In the genomic region with DNA sequence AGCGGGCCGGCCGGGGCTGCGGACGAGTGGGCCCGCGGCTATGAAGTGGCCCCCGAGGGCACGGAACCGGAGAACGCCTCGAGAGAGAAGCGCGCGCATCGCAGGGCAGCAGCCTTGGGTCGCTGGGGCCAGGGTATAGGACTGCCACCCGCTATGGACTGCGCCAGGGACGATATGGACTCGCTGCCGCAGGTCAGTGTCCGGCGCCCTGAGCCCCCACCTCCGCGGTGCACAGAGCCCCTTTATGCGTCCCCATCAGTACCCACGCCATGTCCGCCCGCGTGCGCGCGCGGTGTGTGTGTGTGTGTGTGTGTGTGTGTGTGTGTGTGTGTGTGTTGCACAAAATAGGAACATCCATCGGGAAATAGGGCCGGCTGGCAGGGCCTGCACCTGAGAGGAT, we compare ENCODE assay signal across 9 mouse cellular contexts. TPM values are rescaled to one million over a fixed set of nuclear protein-coding genes. Genes with fewer than 3 reads are reported as not detected.
A peak's percentile ranks its signal among the peaks of the same experiment; 100 is the strongest.
DNase-seq lines count a peak whose midpoint lies in the region; ATAC-seq and TF ChIP-seq lines count a peak whose summit lies in the region.
"Had no signal": no experiment of that assay in that cellular context is flagged by ENCODE, and none has a peak within 500 bp of the region (broad histone marks: within the 10 kb centered on the region; RNA-seq: fewer than 3 reads in every experiment).

No protein-coding gene starts in this region.

- 0 out of 2 replicates have a peak overlapping the region, but pooled peaks have one; percentile 8 for H3K9ac ChIP-seq in heart, embryonic 14.5 days (ENCODE audit: low read length)
- H3K9ac ChIP-seq in liver, embryonic 14.5 days (replicated peaks), result no peak overlapping the region
- H3K9ac ChIP-seq in stomach, postnatal 0 days (ENCODE audit: low read length), result no peak overlapping the region

- DNase-seq in heart, postnatal 14 days, result no peak
- DNase-seq in brain, adult 2 months (ENCODE audit: low read depth, low spot score), result peak; percentile 46
- DNase-seq in hindbrain, embryonic 10.5 days (ENCODE audit: low spot score), result peak; percentile 49
- DNase-seq in liver, embryonic 14.5 days (ENCODE audit: low read depth in 3 of 3, low spot score in 3 of 3), result no peak
- peak; percentile 15 for DNase-seq in stomach, postnatal 0 days (ENCODE audit: low spot score)
- DNase-seq in gastrocnemius, adult 18-20 months (ENCODE audit: low spot score), result no peak
- no peak for DNase-seq in spleen, adult 18-20 months

- H3K36me3 ChIP-seq in heart, embryonic 14.5 days (ENCODE audit: control insufficient read depth, insufficient read depth, low read length), result no peaks in the 10 kb centered on the region
- H3K36me3 ChIP-seq in hindbrain, embryonic 10.5 days, result no peaks in the 10 kb centered on the region
- no peaks in the 10 kb centered on the region for H3K36me3 ChIP-seq in liver, embryonic 14.5 days (replicated peaks; ENCODE audit: control insufficient read depth, insufficient read depth, low read depth)
- H3K36me3 ChIP-seq in stomach, postnatal 0 days (ENCODE audit: control insufficient read depth, insufficient read depth, low read length), result no peaks in the 10 kb centered on the region

- TF ChIP-seq EP300 in liver, embryonic 14.5 days (IDR thresholded peaks at IDR 0.05; ENCODE audit: low read depth), result no peak
- no peak for TF ChIP-seq EP300 in stomach, postnatal 0 days (optimal IDR thresholded peaks at IDR 0.05)

- H3K4me1 ChIP-seq in heart, embryonic 14.5 days (ENCODE audit: control insufficient read depth in 2 of 2, insufficient read depth in 2 of 2, low read length in 2 of 2), result peaks cover 0 to 8% of the 10 kb centered on the region in 2 experiments; a peak in 1 of 4 replicates
- peaks cover 17% of the 10 kb centered on the region for H3K4me1 ChIP-seq in hindbrain, embryonic 10.5 days (replicated peaks)
- no peaks in the 10 kb centered on the region for H3K4me1 ChIP-seq in liver, embryonic 14.5 days (replicated peaks; ENCODE audit: control insufficient read depth in 2 of 2, insufficient read depth in 2 of 2, low read length in 1 of 2)
- no peaks in the 10 kb centered on the region for H3K4me1 ChIP-seq in stomach, postnatal 0 days (replicated peaks; ENCODE audit: control insufficient read depth, insufficient read depth)

- WGBS in heart, embryonic 14.5 days, result 2% methylated on average over 27 of the region's 37 CpGs
- WGBS in hindbrain, embryonic 10.5 days, result under 1% methylated on average over 37 of the region's 37 CpGs
- WGBS in liver, embryonic 14.5 days (ENCODE audit: insufficient replicate concordance), result 6% methylated on average over 36 of the region's 37 CpGs
- WGBS in stomach, postnatal 0 days, result 4% methylated on average over 30 of the region's 37 CpGs

- no peaks in the 10 kb centered on the region for H3K9me3 ChIP-seq in heart, embryonic 14.5 days (ENCODE audit: control insufficient read depth, low read length)
- no peaks in the 10 kb centered on the region for H3K9me3 ChIP-seq in hindbrain, embryonic 10.5 days
- no peaks in the 10 kb centered on the region for H3K9me3 ChIP-seq in liver, embryonic 14.5 days (ENCODE audit: control insufficient read depth, low read length)
- no peaks in the 10 kb centered on the region for H3K9me3 ChIP-seq in stomach, postnatal 0 days (ENCODE audit: control insufficient read depth, low read length)

- peak; percentile 46; the same call in 1 of the 2 replicates for ATAC-seq in heart, embryonic 14.5 days (ENCODE audit: insufficient number of reproducible peaks, insufficient read depth, low FRiP score, low read depth)
- ATAC-seq in liver, embryonic 14.5 days (ENCODE audit: insufficient read depth), result no peak
- peak; percentile 40; the same call in 1 of the 2 replicates for ATAC-seq in stomach, postnatal 0 days (ENCODE audit: low FRiP score, low TSS enrichment)

- H3K4me2 ChIP-seq in heart, embryonic 14.5 days (ENCODE audit: low read length), result peak overlapping the region; percentile 85
- H3K4me2 ChIP-seq in liver, embryonic 14.5 days (ENCODE audit: low read depth), result 0 out of 2 replicates have a peak overlapping the region, but pooled peaks have one; percentile 8
- peak overlapping the region; percentile 57 for H3K4me2 ChIP-seq in stomach, postnatal 0 days (replicated peaks; ENCODE audit: low read depth)

- no peak overlapping the region for H3K27ac ChIP-seq in heart, embryonic 14.5 days (replicated peaks in 1 of 2; ENCODE audit: control insufficient read depth in 1 of 2, insufficient read depth in 1 of 2, low read depth in 2 of 2, low read length in 2 of 2)
- H3K27ac ChIP-seq in hindbrain, embryonic 10.5 days, result peak overlapping the region; percentile 87
- no peak overlapping the region for H3K27ac ChIP-seq in liver, embryonic 14.5 days
- H3K27ac ChIP-seq in stomach, postnatal 0 days (replicated peaks), result no peak overlapping the region

- no peak for TF ChIP-seq CTCF in liver, embryonic 14.5 days (IDR thresholded peaks at IDR 0.05; ENCODE audit: low read depth)
- no peak for TF ChIP-seq CTCF in stomach, postnatal 0 days (IDR thresholded peaks at IDR 0.05; ENCODE audit: low read depth)

- H3K4me3 ChIP-seq in heart, embryonic 14.5 days (ENCODE audit: control insufficient read depth in 1 of 2, insufficient read depth in 1 of 2, low read depth in 1 of 2, low read length in 2 of 2), result peak overlapping the region; percentile 29 to 46
- H3K4me3 ChIP-seq in hindbrain, embryonic 10.5 days, result peak overlapping the region; percentile 76
- H3K4me3 ChIP-seq in liver, embryonic 14.5 days (ENCODE audit: insufficient read depth in 1 of 2, low read depth in 2 of 2, low read length in 2 of 2), result peak overlapping the region in 1 of 2 experiments; percentile 8; a peak in 1 of 4 replicates
- peak overlapping the region; percentile 36 for H3K4me3 ChIP-seq in stomach, postnatal 0 days (ENCODE audit: low read depth, low read length)

- intact Hi-C loops in heart, postnatal 14 days (cut with DNase I), result no loop called here

- H3K27me3 ChIP-seq in heart, embryonic 14.5 days (ENCODE audit: control insufficient read depth, insufficient read depth, low read length), result peaks cover 56% of the 10 kb centered on the region
- H3K27me3 ChIP-seq in hindbrain, embryonic 10.5 days (ENCODE audit: insufficient read depth, poor library complexity, severe bottlenecking), result peaks cover 40% of the 10 kb centered on the region
- peaks cover 17% of the 10 kb centered on the region for H3K27me3 ChIP-seq in liver, embryonic 14.5 days (ENCODE audit: control insufficient read depth, insufficient read depth, low read length)
- H3K27me3 ChIP-seq in stomach, postnatal 0 days (ENCODE audit: control insufficient read depth, insufficient read depth, low read length), result peaks cover 3% of the 10 kb centered on the region; the same call in 1 of the 2 replicates

RNA-seq across cellular contexts. Expression of gene B3gat1, which starts 0.5 kb away (rescaled TPM):
- polyA plus RNA-seq in heart, embryonic 14.5 days (2014; fragmentation: Nextera tagmentation; extraction: Ambion mirVana), result not detected in 2 replicates
- not detected for total RNA-seq in heart, postnatal 14 days (2021)
- 2.1 and 6.8 TPM in 2 replicates for polyA plus RNA-seq in hindbrain, embryonic 10.5 days (2016; fragmentation: Nextera tagmentation; extraction: Ambion mirVana)
- 0.01 and 0.15 TPM in 2 replicates for polyA plus RNA-seq in liver, embryonic 14.5 days (2012; rRNA removed)
- not detected in 2 replicates for polyA plus RNA-seq in liver, embryonic 14.5 days (2014; fragmentation: Nextera tagmentation; extraction: Ambion mirVana)
- 0.02 and 0.05 TPM in 2 replicates for polyA plus RNA-seq in stomach, postnatal 0 days (2015; fragmentation: Nextera tagmentation; extraction: Ambion mirVana)
- 1 to 10 TPM in 1 of 2 experiments, under 1 TPM in 1; 0.09 to 1.3 TPM for total RNA-seq in gastrocnemius, adult 18-20 months (2021)
- polyA plus RNA-seq: gonadal fat pad, adult 2 months had no signal

Comparison
In these comparisons a context has a peak if more than half of its experiments do, and no peak if none do; other contexts are left out.
1. H3K4me2 ChIP-seq: peak in every context shown above with its lines; median percentile 85 in heart, embryonic 14.5 days; 57 in stomach, postnatal 0 days; 8 in liver, embryonic 14.5 days.
2. DNase-seq: peak in brain, adult 2 months (single experiment), hindbrain, embryonic 10.5 days (single experiment) and stomach, postnatal 0 days (single experiment); none in heart, postnatal 14 days (0 of 2), liver, embryonic 14.5 days (0 of 3), gastrocnemius, adult 18-20 months (single experiment) and spleen, adult 18-20 months (0 of 2).